Mouse (Mus musculus) kidney, embryonic 14.5 days (tissue): ENCODE data around the gene Mgme1. TPM values are rescaled to one million over a fixed set of nuclear protein-coding genes. Genes with fewer than 3 reads are reported as not detected.

Source experiments
- ATAC-seq: fragments of 200-750 bp; cut with Nextera tagmentation; 2 replicates; pipeline ENCODE4 v1.8.0; 2017; ENCODE audit warnings: moderate number of reproducible peaks, mild to moderate bottlenecking, moderate TSS enrichment, moderate library complexity; ENCODE audit not compliant: low FRiP score, low TSS enrichment
- H3K27ac ChIP-seq: fragments of 300-500 bp; sonication (generic); 2 replicates; pipeline ENCODE4 v1.5.1; 2014; ENCODE audit warnings: low read depth, mild to moderate bottlenecking, low read length, moderate library complexity, mixed read lengths
- H3K27me3 ChIP-seq: fragments of 300-500 bp; sonication (generic); 2 replicates; pipeline ENCODE4 v1.6.1; 2014; ENCODE audit warnings: mild to moderate bottlenecking, low read length; ENCODE audit not compliant: control insufficient read depth, insufficient read depth
- H3K36me3 ChIP-seq: fragments of 300-500 bp; sonication (generic); 2 replicates; pipeline ENCODE4 v1.6.1; 2014; ENCODE audit warnings: low read length, mixed read lengths; ENCODE audit not compliant: control insufficient read depth, insufficient read depth
- H3K4me1 ChIP-seq: fragments of 300-500 bp; sonication (generic); 2 replicates; pipeline ENCODE4 v1.6.1; 2014; ENCODE audit warnings: low read length, mixed read lengths; ENCODE audit not compliant: control insufficient read depth, insufficient read depth
- H3K4me2 ChIP-seq: fragments of 300-500 bp; sonication (generic); replicated peaks from 2 replicates; pipeline ENCODE4 v1.6.1; 2014; ENCODE audit warnings: low read depth, mild to moderate bottlenecking, low read length
- H3K4me3 ChIP-seq: fragments of 300-500 bp; sonication (generic); 2 replicates; pipeline ENCODE4 v1.5.1; 2014; ENCODE audit warnings: mild to moderate bottlenecking, low read length
- H3K9ac ChIP-seq: fragments of 300-500 bp; sonication (generic); 2 replicates; pipeline ENCODE4 v1.6.1; 2014; ENCODE audit warnings: low read depth, mild to moderate bottlenecking, low read length, moderate library complexity
- H3K9me3 ChIP-seq: fragments of 300-500 bp; sonication (generic); 2 replicates; pipeline ENCODE4 v1.6.1; 2016; ENCODE audit warnings: low read length; ENCODE audit not compliant: control insufficient read depth
- WGBS: fragments of 180-500 bp; shearing (Covaris S2); extraction: QIAGEN DNeasy Blood & Tissue Kit; methylation state at CpG from one replicate; pipeline ENCODE4 v1.1.7; 2014; 5-methylcytosine and 5-hydroxymethylcytosine counted together
- polyA plus RNA-seq: library from polyadenylated mRNA; unstranded; fragments of >200 nt; fragmentation: Nextera tagmentation; extraction: Ambion mirVana; gene quantifications from 2 replicates; pipeline ENCODE4 v1.2.1, GENCODE M21; 2014

Mgme1 gene
- polyA plus RNA-seq, 1 experiment from 2014 or later: 21.9 TPM

GRCm38 (mm10) chr2:144310273-144310672 is 39.8 kb downstream of the Mgme1 start:
- whole genome bisulfite sequencing: 51% methylated on average over 5 of the region's 5 CpGs
- H3K4me1 ChIP-seq: no peaks in the 10 kb centered on the region
- H3K4me3 ChIP-seq: no peak overlapping the region
- H3K4me2 ChIP-seq: no peak overlapping the region
- H3K27me3 ChIP-seq: no peaks in the 10 kb centered on the region
- peak overlapping the region; percentile 73; the same call in 1 of the 2 replicates for H3K27ac ChIP-seq
- peak; percentile 53 for ATAC-seq
- H3K36me3 ChIP-seq: no peaks in the 10 kb centered on the region
- no peaks in the 10 kb centered on the region for H3K9me3 ChIP-seq
- no peak overlapping the region for H3K9ac ChIP-seq

- 82% methylated on average over 2 of the region's 2 CpGs for WGBS
- Histone ChIP-seq H3K9ac (no peak overlapping the region), H3K36me3 (no peaks in the 10 kb centered on the region), H3K4me1 (no peaks in the 10 kb centered on the region), H3K4me2 (no peak overlapping the region), H3K9me3 (no peaks in the 10 kb centered on the region), H3K4me3 (no peak overlapping the region), H3K27ac (no peak overlapping the region), H3K27me3 (no peaks in the 10 kb centered on the region)
- no peak for ATAC-seq
Observed at GRCm38 (mm10) chr2:144311372-144311771, 40.9 kb downstream of the Mgme1 start.

GRCm38 (mm10) chr2:144324218-144324617 is 53.8 kb downstream of the Mgme1 start:
- Histone ChIP-seq H3K36me3 (no peaks in the 10 kb centered on the region), H3K4me1 (no peaks in the 10 kb centered on the region; the same call in 1 of the 2 replicates), H3K4me2 (no peak overlapping the region), H3K9me3 (no peaks in the 10 kb centered on the region), H3K9ac (no peak overlapping the region), H3K27me3 (peaks cover 3% of the 10 kb centered on the region), H3K4me3 (no peak overlapping the region), H3K27ac (no peak overlapping the region)
- WGBS: 65% methylated on average over 3 of the region's 3 CpGs
- no peak for ATAC-seq

GRCm38 (mm10) chr2:144329451-144329850 is 59.0 kb downstream of the Mgme1 start:
- Histone ChIP-seq H3K4me2 (peak overlapping the region; percentile 34), H3K27me3 (peaks cover 51% of the 10 kb centered on the region), H3K4me3 (peak overlapping the region; percentile 49), H3K9me3 (no peaks in the 10 kb centered on the region), H3K36me3 (no peaks in the 10 kb centered on the region), H3K4me1 (peaks cover 22% of the 10 kb centered on the region), H3K9ac (no peak overlapping the region), H3K27ac (no peak overlapping the region)
- 3% methylated on average over 10 of the region's 10 CpGs for WGBS
- ATAC-seq: no peak

GRCm38 (mm10) chr2:144329937-144330336 is 59.5 kb downstream of the Mgme1 start:
- Histone ChIP-seq H3K4me3 (peak overlapping the region; percentile 49), H3K9me3 (no peaks in the 10 kb centered on the region), H3K4me2 (peak overlapping the region; percentile 34), H3K27ac (no peak overlapping the region), H3K36me3 (no peaks in the 10 kb centered on the region), H3K27me3 (peaks cover 51% of the 10 kb centered on the region), H3K9ac (no peak overlapping the region), H3K4me1 (peaks cover 22% of the 10 kb centered on the region)
- WGBS: 2% methylated on average over 10 of the region's 10 CpGs
- 0 out of 2 replicates have a peak, but pooled peaks have one; percentile 21 for ATAC-seq

- Histone ChIP-seq H3K9ac (peak overlapping the region; percentile 40; the same call in 1 of the 2 replicates), H3K36me3 (no peaks in the 10 kb centered on the region), H3K9me3 (no peaks in the 10 kb centered on the region), H3K27me3 (peaks cover 51% of the 10 kb centered on the region), H3K4me3 (peak overlapping the region; percentile 49), H3K4me2 (peak overlapping the region; percentile 83), H3K27ac (no peak overlapping the region), H3K4me1 (peaks cover 22% of the 10 kb centered on the region)
- ATAC-seq: peak; percentile 44; the same call in 1 of the 2 replicates
- WGBS: 1% methylated on average over 35 of the region's 41 CpGs
Observed at GRCm38 (mm10) chr2:144330352-144330959, 60.0 kb downstream of the Mgme1 start.

Other genes starting within 250 kb of the Mgme1 start
- gene Banf2, start 237.6 kb upstream of the Mgme1 start, polyA plus RNA-seq: not detected in 2 replicates
- 138 and 155 TPM in 2 replicates for gene Snx5, start 243 bp downstream of the Mgme1 start, polyA plus RNA-seq
- 1.8 and 2.1 TPM in 2 replicates for gene Ovol2, start 61.5 kb downstream of the Mgme1 start, polyA plus RNA-seq
- gene Kat14, start 98.3 kb downstream of the Mgme1 start, polyA plus RNA-seq: 34.8 and 47.5 TPM in 2 replicates
- gene Pet117, start 98.3 kb downstream of the Mgme1 start, polyA plus RNA-seq: not detected in 2 replicates